Mouse (Mus musculus): ENCODE results near the gene Timm29.

Gene Timm29
- long read RNA-seq, experiment 1, transcript Timm29-201 (2 exons, 3,170 nt): major isoform, 53 of 60 reads
- long read RNA-seq, experiment 1, partial matches to known transcripts: 0 of 60 reads
- long read RNA-seq, experiment 1, other reads (novel, unspliced or antisense): 7 of 60 reads
- long read RNA-seq, experiment 2, transcript Timm29-201 (2 exons, 3,170 nt): major isoform, 50 of 57 reads
- long read RNA-seq, experiment 2, partial matches to known transcripts: 6 of 57 reads
- long read RNA-seq, experiment 2, other reads (novel, unspliced or antisense): 1 of 57 reads

DNA sequence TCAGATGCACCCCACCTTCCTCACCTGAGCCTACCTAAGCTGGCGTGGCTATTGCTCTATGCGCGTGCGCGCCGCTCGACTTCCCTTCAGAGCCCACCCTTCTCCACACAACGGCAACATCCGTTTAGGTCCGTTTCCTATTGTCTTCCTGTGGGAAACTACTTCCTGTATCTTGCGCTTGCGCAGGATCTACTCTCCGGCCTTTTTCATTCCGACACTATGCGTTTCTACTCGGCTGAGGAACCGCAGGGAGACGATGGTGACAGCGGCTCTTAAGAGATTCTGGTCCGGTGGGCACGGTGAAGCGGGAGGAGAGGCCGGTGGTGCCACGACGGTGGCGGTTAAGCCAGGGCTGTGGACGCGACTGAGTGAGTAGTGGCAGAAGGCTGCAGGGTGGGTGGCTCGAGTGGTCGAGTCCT, at the start of gene Timm29, which contains the start of gene Yipf2:
TSS of gene Timm29 (plus strand) at position 20 of the 419 bp plus-strand sequence.
TSS of gene Yipf2 (minus strand) at position 126 of the 419 bp plus-strand sequence.
- intact Hi-C loops (cut with DNase I): no loop called here

GRCm38 (mm10) chr9:21545351-21545915, 47.1 kb upstream of the Timm29 start:
- intact Hi-C loops (cut with DNase I): no loop called here

- intact Hi-C loops (cut with DNase I): no loop called here
Measured at GRCm38 (mm10) chr9:21545916-21546788, 46.4 kb upstream of the Timm29 start.

DNA sequence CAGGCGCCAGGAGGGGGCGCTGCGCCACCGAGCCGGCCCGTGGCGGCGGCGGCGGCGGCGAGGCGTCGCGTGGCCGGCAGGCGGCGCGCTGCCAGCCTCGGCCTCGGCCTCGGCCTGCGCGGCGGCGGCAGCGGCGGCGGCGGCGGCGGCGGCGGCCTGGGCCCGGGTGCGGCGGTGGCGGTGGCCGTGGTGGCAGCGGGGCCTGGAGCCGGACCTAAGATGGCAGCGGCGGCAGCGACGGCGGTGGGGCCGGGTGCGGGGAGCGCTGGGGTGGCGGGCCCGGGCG, 45.8 kb upstream of the Timm29 start, which contains the start of gene Carm1:
TSS of gene Carm1 (plus strand) at position 106 of the 286 bp plus-strand sequence.
- intact Hi-C loops (cut with DNase I): no loop called here

DNA sequence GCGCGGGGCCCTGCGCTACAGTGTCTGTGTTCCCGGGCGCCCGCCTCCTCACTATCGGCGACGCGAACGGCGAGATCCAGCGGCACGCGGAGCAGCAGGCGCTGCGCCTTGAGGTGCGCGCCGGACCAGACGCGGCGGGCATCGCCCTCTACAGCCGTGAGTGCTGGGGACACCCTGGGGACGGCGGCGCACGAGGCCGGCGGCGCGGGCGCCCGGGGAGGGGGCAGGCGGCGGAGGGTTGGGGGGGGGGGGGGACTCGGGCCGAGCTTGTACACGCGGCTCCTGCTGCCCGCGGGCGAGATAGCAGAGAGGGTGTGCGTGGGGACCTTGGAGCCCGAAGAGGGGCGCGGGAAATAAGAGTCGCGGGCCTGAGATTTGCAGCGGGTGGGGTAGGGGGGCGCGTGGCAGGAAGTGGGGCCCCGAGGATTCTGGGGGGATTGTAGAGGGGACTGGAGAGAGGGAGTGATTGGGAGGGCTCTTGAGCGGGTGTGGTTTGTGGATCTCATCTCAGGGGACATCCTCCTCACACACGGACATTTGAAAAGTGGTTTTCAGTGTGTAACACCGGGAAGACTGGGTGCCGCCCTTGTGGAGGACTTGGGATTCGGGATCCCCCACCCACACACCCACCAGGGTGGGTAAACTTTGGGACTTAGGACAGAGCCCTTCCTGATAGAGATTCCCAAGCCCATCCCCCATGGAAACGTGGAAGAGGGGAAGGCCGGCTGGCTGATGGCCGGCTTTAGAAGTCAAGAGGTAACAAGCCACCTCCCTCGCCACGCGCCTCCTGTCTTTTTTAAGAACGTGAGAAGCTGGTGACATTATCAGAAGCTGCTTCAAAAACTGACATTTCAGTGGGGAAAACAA, 45.2 kb upstream of the Timm29 start:
- intact Hi-C loops (cut with DNase I): no loop called here

- intact Hi-C loops (cut with DNase I): loop anchor here (5.0 kb wide), 1 partner anchor 36 kb away; no protein-coding TSS in a partner anchor
Measured at GRCm38 (mm10) chr9:21551049-21551448, 41.5 kb upstream of the Timm29 start.

DNA sequence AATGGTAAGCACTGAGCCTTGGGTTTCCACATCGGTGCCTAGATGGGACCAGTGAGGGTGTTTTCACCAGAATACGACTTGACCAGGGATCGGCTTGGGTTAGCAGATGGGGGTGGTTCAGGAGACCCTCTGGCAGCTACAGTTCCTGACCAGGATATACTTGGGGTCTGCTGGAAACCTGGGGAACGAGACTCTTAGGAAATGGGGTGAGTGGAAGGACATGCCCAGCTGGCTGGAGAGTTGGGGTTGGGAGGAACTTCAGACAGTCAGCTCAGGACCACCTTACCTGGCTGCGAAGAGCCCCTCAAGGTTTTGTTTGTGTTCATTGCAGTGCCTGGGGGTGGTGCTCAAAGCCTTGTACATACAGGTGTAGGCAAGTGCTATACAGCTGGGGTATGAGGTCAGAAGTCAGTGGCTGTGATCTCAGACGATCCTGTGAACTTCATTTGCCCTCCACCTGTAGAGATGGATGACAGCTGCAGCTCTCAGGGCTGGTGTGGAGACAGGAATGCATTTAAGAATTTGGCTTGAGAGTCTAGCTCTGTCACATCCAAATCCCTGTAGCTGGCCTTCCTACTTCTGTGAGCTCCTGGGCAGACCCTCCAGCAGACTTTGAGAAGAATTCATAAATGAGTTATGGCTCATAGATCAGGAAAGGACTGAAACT, 38.8 kb upstream of the Timm29 start:
- intact Hi-C loops (cut with DNase I): loop anchor here (5.0 kb wide), 1 partner anchor 34 kb away; no protein-coding TSS in a partner anchor

DNA sequence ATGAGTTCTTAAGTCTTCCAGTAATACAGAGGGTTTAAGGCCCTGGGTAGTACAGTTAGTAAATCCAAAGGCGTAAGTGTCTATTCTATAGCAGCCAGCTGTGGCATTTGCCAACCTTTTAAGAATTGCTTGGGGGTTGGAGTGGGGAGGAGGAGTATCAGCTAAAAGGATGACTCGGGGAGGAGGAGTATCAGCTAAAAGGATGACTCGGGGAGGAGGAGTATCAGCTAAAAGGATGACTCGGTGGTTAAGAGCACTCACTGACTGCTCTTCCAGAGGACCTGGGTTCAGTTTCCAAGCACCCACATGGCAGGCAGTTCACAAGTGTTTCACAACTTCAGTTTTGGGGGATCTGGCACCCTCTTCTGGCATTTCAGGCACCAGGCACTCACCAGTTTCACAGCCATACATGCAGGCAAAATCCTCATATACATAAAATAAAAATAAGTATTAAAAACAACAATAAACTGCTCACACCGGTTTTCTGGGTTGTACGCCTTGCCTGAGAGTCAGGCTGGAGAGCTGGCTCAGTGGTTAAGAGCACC, 37.3 kb upstream of the Timm29 start:
- intact Hi-C loops (cut with DNase I): no loop called here

DNA sequence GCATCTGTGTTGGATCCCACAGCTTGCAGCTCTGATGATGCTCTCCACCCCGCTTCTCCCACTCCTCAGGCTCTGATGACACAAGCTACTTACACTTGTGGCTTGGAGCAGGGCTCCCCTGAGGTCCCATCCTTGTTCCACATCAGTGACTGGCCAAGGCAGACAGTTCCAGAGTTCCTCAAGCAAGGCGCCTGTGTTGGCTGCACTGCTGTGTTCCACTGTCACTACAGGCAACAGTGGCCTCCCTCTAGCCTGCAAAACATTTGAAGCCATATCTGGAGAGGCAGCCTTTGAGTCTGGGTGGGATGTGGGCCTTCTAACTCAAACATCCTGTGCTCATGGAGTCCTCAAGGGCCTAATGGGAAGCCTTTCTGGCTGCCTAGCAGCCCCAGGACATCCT, 35.5 kb upstream of the Timm29 start:
- intact Hi-C loops (cut with DNase I): no loop called here

- intact Hi-C loops (cut with DNase I): no loop called here
Measured at GRCm38 (mm10) chr9:21557556-21557955, 35.0 kb upstream of the Timm29 start.

DNA sequence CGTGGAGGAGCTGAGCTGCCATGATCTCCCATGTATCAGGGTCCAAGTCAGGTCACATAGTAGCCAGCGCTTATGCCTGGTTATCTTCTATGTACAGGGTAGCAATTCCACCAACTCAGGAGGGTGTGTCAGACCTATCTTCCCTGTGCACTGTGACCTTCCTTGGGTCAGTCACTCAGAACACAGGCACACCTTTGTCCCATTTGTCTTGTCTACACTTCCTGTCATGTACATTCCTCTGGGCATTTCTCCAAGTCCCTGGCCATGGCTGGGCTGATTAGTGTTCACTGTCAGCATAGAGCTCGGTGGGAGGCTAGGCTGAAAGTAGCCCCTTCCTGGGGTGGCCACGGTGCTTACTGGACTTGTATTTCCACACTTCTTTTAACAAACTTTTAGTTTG, 34.2 kb upstream of the Timm29 start:
- intact Hi-C loops (cut with DNase I): no loop called here

DNA sequence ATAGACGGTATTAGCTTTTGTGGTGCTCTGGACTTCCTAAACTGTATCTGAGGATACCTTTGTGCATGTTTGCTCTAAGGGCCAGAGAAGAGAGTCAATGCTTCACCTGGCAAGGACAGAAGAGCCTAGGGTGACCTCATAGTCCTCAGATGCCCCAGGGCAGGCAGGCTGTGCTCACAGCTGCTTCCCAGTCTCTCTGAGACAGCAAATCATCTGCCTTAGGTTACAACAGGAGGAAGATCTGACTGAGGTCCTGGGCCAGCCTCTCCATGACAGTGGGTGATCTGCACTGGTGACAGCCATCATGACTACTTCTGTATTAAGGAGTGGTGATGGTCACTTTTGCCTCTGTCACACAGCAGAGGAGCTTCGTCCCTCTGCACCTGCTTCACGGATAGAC, 33.4 kb upstream of the Timm29 start:
- intact Hi-C loops (cut with DNase I): no loop called here

DNA sequence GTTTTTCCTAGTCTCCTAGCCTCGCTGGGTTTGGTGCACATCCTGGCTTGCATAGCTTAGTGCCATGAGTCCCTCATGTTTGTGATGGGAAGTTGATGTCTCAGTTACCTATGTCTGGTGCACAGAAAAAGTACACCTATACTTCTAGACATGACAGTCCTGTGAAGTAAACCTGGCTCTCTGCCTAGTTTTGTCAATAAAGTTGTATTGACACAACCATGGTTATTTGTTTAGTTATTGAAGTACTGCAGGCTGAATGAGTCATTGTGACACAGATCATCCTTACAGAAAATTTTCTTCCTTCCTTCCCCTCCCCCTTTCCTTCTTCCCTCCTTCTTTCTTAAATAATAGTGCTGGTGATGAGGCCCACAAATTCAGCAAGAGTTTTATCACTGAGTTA, 28.1 kb upstream of the Timm29 start:
- intact Hi-C loops (cut with DNase I): no loop called here

DNA sequence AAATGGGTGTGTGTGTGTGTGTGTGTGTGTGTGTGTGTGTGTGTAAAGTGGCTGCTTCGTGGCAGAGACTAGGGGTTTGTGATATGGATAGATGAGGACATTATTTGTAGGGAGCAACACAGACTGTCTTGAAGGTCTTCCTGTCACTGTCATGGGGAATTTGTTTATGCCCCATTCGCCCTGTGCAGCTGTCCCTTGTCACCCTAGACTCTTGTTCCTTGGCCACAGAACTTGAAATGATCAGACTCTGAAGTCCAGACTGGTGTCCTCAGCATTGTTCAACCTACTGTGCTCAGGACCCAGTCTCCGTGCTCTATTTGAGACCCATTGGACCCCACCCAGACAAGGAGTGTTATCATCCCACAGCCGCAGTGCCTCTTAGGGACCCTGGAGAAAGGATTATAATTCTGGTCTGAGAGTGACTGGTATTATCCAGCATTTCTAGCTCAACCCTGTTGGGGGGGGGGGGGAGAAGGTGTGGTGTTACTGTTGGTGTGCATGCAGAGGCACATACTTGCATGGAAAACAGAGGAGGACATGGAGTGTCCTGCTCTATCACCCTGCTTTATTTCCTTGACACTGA, 27.4 kb upstream of the Timm29 start:
- intact Hi-C loops (cut with DNase I): no loop called here

DNA sequence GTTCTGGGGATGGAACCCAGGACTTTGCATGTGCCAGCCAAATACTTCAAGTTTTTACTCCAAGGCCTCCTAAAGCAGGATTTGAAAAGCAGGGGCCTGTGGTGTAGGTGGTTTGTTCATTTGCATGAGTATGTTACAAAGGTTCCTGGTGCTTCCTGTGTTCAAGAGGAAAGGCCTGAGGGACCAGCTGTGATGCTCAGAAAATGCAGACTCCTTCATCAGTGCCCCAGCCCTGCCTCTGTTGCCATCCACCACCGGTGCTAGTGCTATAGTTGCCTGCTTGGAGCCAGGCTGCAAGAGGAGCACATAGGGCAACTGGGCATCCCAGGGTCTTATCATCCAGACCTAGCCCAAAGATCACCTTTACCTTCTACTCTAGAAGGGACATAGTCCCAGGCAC, 26.0 kb upstream of the Timm29 start:
- intact Hi-C loops (cut with DNase I): no loop called here

DNA sequence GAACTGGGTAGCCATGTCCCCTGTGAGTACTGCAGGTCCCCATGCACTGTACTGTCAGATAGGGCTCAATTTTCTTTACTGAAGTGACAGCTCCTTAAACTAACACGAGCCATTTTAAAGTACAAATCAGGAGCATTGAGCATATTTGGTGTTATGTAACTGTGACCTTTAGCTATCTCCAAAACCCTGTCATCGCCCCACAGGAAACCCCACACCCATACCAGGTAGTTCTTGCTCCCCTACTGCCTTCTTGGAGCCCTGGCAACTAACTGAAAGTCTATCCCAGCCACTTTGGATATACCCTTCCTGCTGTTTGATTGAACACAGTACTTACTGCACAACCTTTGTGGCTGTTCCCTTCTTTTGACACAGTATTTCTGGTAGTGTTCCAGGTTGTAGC, 25.5 kb upstream of the Timm29 start:
- intact Hi-C loops (cut with DNase I): no loop called here

DNA sequence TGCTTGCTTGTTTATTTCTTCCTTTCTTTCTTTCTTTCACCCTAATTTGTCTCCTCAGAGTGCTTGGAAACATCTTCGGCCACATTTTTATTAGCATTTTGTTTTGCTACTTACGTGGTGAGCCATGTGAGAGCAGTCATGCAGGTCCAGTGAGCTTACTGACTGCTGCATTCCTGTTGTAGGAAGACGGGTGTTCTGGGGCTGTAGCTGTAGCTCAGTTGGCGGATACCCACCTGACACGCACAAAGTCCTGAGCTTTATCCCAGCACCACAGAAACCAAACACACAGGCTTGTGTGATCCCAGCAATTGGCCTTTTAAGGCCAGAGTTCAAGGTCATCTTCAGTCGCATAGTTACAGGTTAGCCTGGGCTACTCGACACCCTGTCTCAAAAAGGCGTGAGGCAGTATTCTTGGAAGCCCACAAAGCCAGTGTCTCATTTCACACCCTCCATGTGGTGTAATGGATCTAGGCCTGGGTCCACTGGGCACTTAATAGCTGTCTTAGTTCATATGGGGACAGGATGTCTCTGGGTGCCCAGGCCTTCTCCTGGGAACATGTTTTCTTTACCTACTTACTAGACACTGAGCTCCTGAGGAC, 23.8 kb upstream of the Timm29 start:
- intact Hi-C loops (cut with DNase I): no loop called here

- intact Hi-C loops (cut with DNase I): no loop called here
Measured at GRCm38 (mm10) chr9:21574012-21574801, 18.3 kb upstream of the Timm29 start.

DNA sequence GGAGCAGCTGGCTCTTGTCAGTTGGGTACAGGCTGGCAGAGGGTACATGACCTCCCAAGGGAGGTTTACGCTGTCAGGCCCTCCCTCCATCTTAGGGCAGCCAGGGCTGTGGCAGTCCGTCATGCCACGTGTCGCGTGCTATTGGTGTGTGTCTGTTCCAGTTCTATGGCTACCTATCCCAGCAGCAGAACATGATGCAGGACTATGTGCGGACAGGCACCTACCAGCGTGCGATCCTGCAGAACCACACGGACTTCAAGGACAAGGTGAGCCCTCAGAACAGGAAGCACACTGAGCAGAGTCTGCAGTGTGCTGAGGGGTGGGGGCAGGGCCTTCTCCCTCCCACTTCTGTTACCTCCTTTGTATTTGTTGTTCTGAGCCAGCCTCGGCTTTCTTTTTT, 17.3 kb upstream of the Timm29 start:
- intact Hi-C loops (cut with DNase I): no loop called here
